Comparison of ENCODE assay signal across 14 mouse cellular contexts in genomic region chr11:106122221-106122620, GRCm38 (mm10). TPM values are rescaled to one million over a fixed set of nuclear protein-coding genes. Genes with fewer than 3 reads are reported as not detected.
DNase-seq lines count a peak whose midpoint lies in the region; ATAC-seq and TF ChIP-seq lines count a peak whose summit lies in the region.
"Had no signal": no experiment of that assay in that cellular context is flagged by ENCODE, and none has a peak within 500 bp of the region (broad histone marks: within the 10 kb centered on the region; RNA-seq: fewer than 3 reads in every experiment).

No protein-coding gene starts in this region.

- no peaks in the 10 kb centered on the region for H3K36me3 ChIP-seq in intestine, embryonic 16.5 days (ENCODE audit: control insufficient read depth, insufficient read depth, low read length)
- H3K36me3 ChIP-seq in intestine, embryonic 15.5 days = peaks cover 6% of the 10 kb centered on the region; the same call in 1 of the 2 replicates
- peaks cover 0 to 19% of the 10 kb centered on the region in 2 experiments; a peak in 2 of 4 replicates for H3K36me3 ChIP-seq in MEL (ENCODE audit: control insufficient read depth in 1 of 2, insufficient read depth in 2 of 2, low read length in 2 of 2)
- H3K36me3 ChIP-seq in liver, embryonic 16.5 days (ENCODE audit: control insufficient read depth, insufficient read depth) = peaks cover 5% of the 10 kb centered on the region; the same call in 1 of the 2 replicates
- H3K36me3 ChIP-seq in forebrain, embryonic 16.5 days (ENCODE audit: control insufficient read depth, insufficient read depth) = peaks cover 22% of the 10 kb centered on the region

- no peaks in the 10 kb centered on the region for H3K4me1 ChIP-seq in intestine, embryonic 16.5 days (ENCODE audit: control insufficient read depth, insufficient read depth, low read length)
- no peaks in the 10 kb centered on the region for H3K4me1 ChIP-seq in intestine, embryonic 15.5 days (replicated peaks)
- peaks cover 12 to 15% of the 10 kb centered on the region in 2 experiments for H3K4me1 ChIP-seq in MEL (ENCODE audit: control insufficient read depth in 1 of 2, insufficient read depth in 2 of 2, low read length in 2 of 2)
- no peaks in the 10 kb centered on the region; the same call in 1 of the 2 replicates for H3K4me1 ChIP-seq in liver, embryonic 16.5 days (ENCODE audit: control insufficient read depth, low read depth, low read length)
- no peaks in the 10 kb centered on the region for H3K4me1 ChIP-seq in forebrain, embryonic 16.5 days (replicated peaks; ENCODE audit: control insufficient read depth, insufficient read depth, low read length)
- H3K4me1 ChIP-seq: forebrain, embryonic 13.5 days; hindbrain, embryonic 12.5 days; limb, embryonic 10.5 days; midbrain, embryonic 10.5 days; neural tube, embryonic 15.5 days had no signal

- H3K4me2 ChIP-seq in intestine, embryonic 16.5 days (ENCODE audit: low read depth, low read length) = no peak overlapping the region
- no peak overlapping the region for H3K4me2 ChIP-seq in intestine, embryonic 15.5 days (replicated peaks)
- no peak overlapping the region for H3K4me2 ChIP-seq in liver, embryonic 16.5 days (ENCODE audit: low read depth, low read length)
- no peak overlapping the region for H3K4me2 ChIP-seq in forebrain, embryonic 16.5 days (ENCODE audit: low read length)
- H3K4me2 ChIP-seq: forebrain, embryonic 13.5 days; hindbrain, embryonic 12.5 days; neural tube, embryonic 15.5 days had no signal

- H3K9me3 ChIP-seq in intestine, embryonic 16.5 days (ENCODE audit: control insufficient read depth, low read length) = no peaks in the 10 kb centered on the region
- no peaks in the 10 kb centered on the region for H3K9me3 ChIP-seq in intestine, embryonic 15.5 days
- H3K9me3 ChIP-seq in MEL (replicated peaks; ENCODE audit: insufficient read depth, low read length) = no peaks in the 10 kb centered on the region
- no peaks in the 10 kb centered on the region for H3K9me3 ChIP-seq in liver, embryonic 16.5 days (replicated peaks; ENCODE audit: control insufficient read depth, low read length)
- H3K9me3 ChIP-seq in forebrain, embryonic 16.5 days (ENCODE audit: control insufficient read depth, low read length) = no peaks in the 10 kb centered on the region
- H3K9me3 ChIP-seq: forebrain, embryonic 13.5 days; G1E; hindbrain, embryonic 12.5 days; limb, embryonic 10.5 days; midbrain, embryonic 10.5 days; neural tube, embryonic 15.5 days had no signal

- H3K27me3 ChIP-seq in intestine, embryonic 16.5 days (replicated peaks; ENCODE audit: control insufficient read depth, insufficient read depth, low read length) = no peaks in the 10 kb centered on the region
- no peaks in the 10 kb centered on the region for H3K27me3 ChIP-seq in intestine, embryonic 15.5 days (replicated peaks)
- no peaks in the 10 kb centered on the region for H3K27me3 ChIP-seq in MEL (ENCODE audit: control insufficient read depth in 1 of 2, insufficient read depth in 2 of 2, low read length in 2 of 2)
- no peaks in the 10 kb centered on the region for H3K27me3 ChIP-seq in liver, embryonic 16.5 days (ENCODE audit: control insufficient read depth, insufficient read depth, low read depth, low read length)
- H3K27me3 ChIP-seq in forebrain, embryonic 16.5 days (replicated peaks; ENCODE audit: control insufficient read depth, insufficient read depth, low read length) = no peaks in the 10 kb centered on the region
- H3K27me3 ChIP-seq: forebrain, embryonic 13.5 days; hindbrain, embryonic 12.5 days; neural tube, embryonic 15.5 days had no signal

- 94% methylated on average over 5 of the region's 5 CpGs for WGBS in intestine, embryonic 16.5 days
- WGBS in intestine, embryonic 15.5 days = 96% methylated on average over 5 of the region's 5 CpGs
- 60% methylated on average over 5 of the region's 5 CpGs for WGBS in liver, embryonic 16.5 days (ENCODE audit: insufficient replicate concordance)
- 93% methylated on average over 5 of the region's 5 CpGs for WGBS in forebrain, embryonic 16.5 days

- H3K79me2 ChIP-seq in MEL (ENCODE audit: control insufficient read depth, insufficient read depth, low read length, poor library complexity) = no peaks in the 10 kb centered on the region

- TF ChIP-seq CTCF in MEL (IDR thresholded peaks at IDR 0.05 in 2 of 3, conservative IDR thresholded peaks at IDR 0.05 in 1 of 3; ENCODE audit: control insufficient read depth in 1 of 3, insufficient read depth in 1 of 3, low read depth in 2 of 3, low read length in 3 of 3, poor library complexity in 1 of 3, severe bottlenecking in 1 of 3) = no peak

- TF ChIP-seq POLR2A in MEL (IDR thresholded peaks at IDR 0.05; ENCODE audit: control insufficient read depth in 1 of 2, insufficient read depth in 1 of 2, low read depth in 1 of 2, low read length in 2 of 2, poor library complexity in 1 of 2) = no peak

- no peak for ATAC-seq in intestine, embryonic 16.5 days
- no peak for ATAC-seq in intestine, embryonic 15.5 days
- no peak for ATAC-seq in liver, embryonic 16.5 days (ENCODE audit: low read depth)
- ATAC-seq in forebrain, embryonic 16.5 days = no peak
- ATAC-seq: forebrain, embryonic 13.5 days had no signal

- no peak for TF ChIP-seq RAD21 in MEL (IDR thresholded peaks at IDR 0.05; ENCODE audit: low read depth, low read length)

- no peak for TF ChIP-seq EP300 in MEL (IDR thresholded peaks at IDR 0.05; ENCODE audit: low read depth in 1 of 2, low read length in 2 of 2)

- no peak overlapping the region for H3K4me3 ChIP-seq in intestine, embryonic 16.5 days (ENCODE audit: low read length)
- H3K4me3 ChIP-seq in intestine, embryonic 15.5 days (replicated peaks) = no peak overlapping the region
- peak overlapping the region in 1 of 2 experiments; percentile 26; a peak in 2 of 4 replicates for H3K4me3 ChIP-seq in MEL (ENCODE audit: control insufficient read depth in 1 of 2, insufficient read depth in 1 of 2, low read depth in 2 of 2, low read length in 2 of 2)
- H3K4me3 ChIP-seq in liver, embryonic 16.5 days (ENCODE audit: low read depth, low read length) = no peak overlapping the region
- H3K4me3 ChIP-seq in forebrain, embryonic 16.5 days (replicated peaks; ENCODE audit: low read length) = no peak overlapping the region
- H3K4me3 ChIP-seq: forebrain, embryonic 13.5 days; hindbrain, embryonic 12.5 days; limb, embryonic 10.5 days; midbrain, embryonic 10.5 days; neural tube, embryonic 15.5 days had no signal

- H3K9ac ChIP-seq in intestine, embryonic 16.5 days (ENCODE audit: low read depth, low read length) = no peak overlapping the region
- no peak overlapping the region for H3K9ac ChIP-seq in intestine, embryonic 15.5 days
- H3K9ac ChIP-seq in MEL (ENCODE audit: control insufficient read depth, low read depth, low read length, poor library complexity, severe bottlenecking) = peak overlapping the region; percentile 12
- H3K9ac ChIP-seq in liver, embryonic 16.5 days (ENCODE audit: low read depth, low read length) = no peak overlapping the region
- no peak overlapping the region for H3K9ac ChIP-seq in forebrain, embryonic 16.5 days (replicated peaks; ENCODE audit: low read depth, low read length)
- H3K9ac ChIP-seq: forebrain, embryonic 13.5 days; hindbrain, embryonic 12.5 days; neural tube, embryonic 15.5 days had no signal

- peak overlapping the region; percentile 1; the same call in 1 of the 2 replicates for H3K27ac ChIP-seq in intestine, embryonic 16.5 days (ENCODE audit: low read length)
- no peak overlapping the region for H3K27ac ChIP-seq in intestine, embryonic 15.5 days
- peak overlapping the region; percentile 65 for H3K27ac ChIP-seq in MEL (ENCODE audit: control insufficient read depth, low read depth, low read length)
- peak overlapping the region; percentile 65 for H3K27ac ChIP-seq in liver, embryonic 16.5 days (ENCODE audit: low read length)
- H3K27ac ChIP-seq in forebrain, embryonic 16.5 days (ENCODE audit: low read length) = no peak overlapping the region
- H3K27ac ChIP-seq: forebrain, embryonic 13.5 days; hindbrain, embryonic 12.5 days; limb, embryonic 10.5 days; midbrain, embryonic 10.5 days; neural tube, embryonic 15.5 days had no signal

- DNase-seq in CD4-positive helper T cell, adult 2 months (ENCODE audit: low read depth, low spot score) = peak; percentile 27
- DNase-seq in MEL (ENCODE audit: low read depth, low spot score) = peak; percentile 56
- DNase-seq in adrenal gland, adult 18-20 months (ENCODE audit: low spot score in 2 of 2) = no peak
- DNase-seq: right cerebral cortex, postnatal 25 days had no signal

RNA-seq across cellular contexts. Expression of gene Map3k3, which starts 37.8 kb away (rescaled TPM):
- polyA plus RNA-seq in intestine, embryonic 16.5 days (2015; fragmentation: Nextera tagmentation; extraction: Ambion mirVana) = 5.7 and 6.1 TPM in 2 replicates
- 14.2 and 18.0 TPM in 2 replicates for polyA plus RNA-seq in intestine, embryonic 15.5 days (2015; fragmentation: Nextera tagmentation; extraction: Ambion mirVana)
- 10.5 and 14.6 TPM in 2 replicates for total RNA-seq in MEL (2012; rRNA removed)
- 10 to 100 TPM in 1 of 2 experiments, not detected in 1; 14.3 TPM for polyA plus RNA-seq in MEL (2012; ENCODE audit: insufficient read depth in 1 of 2, insufficient read length in 2 of 2, low read depth in 1 of 2, low replicate concordance in 2 of 2, missing spikeins in 1 of 2)
- polyA plus RNA-seq in liver, embryonic 16.5 days (2015; fragmentation: Nextera tagmentation; extraction: Ambion mirVana) = 2.4 and 3.6 TPM in 2 replicates
- total RNA-seq in adrenal gland, adult 18-20 months (2021) = 10 to 100 TPM; 34.3 to 37.3 TPM
- polyA plus RNA-seq in forebrain, embryonic 16.5 days (2015; fragmentation: Nextera tagmentation; extraction: Ambion mirVana) = 14.7 and 15.6 TPM in 2 replicates

RNA-seq across cellular contexts. Expression of gene Gm10840, which starts 38.4 kb away (rescaled TPM):
- polyA plus RNA-seq in intestine, embryonic 16.5 days (2015; fragmentation: Nextera tagmentation; extraction: Ambion mirVana) = not detected in 2 replicates
- polyA plus RNA-seq in intestine, embryonic 15.5 days (2015; fragmentation: Nextera tagmentation; extraction: Ambion mirVana) = not detected in 2 replicates
- total RNA-seq in MEL (2012; rRNA removed) = not detected in 2 replicates
- polyA plus RNA-seq in MEL (2012; ENCODE audit: insufficient read depth in 1 of 2, insufficient read length in 2 of 2, low read depth in 1 of 2, low replicate concordance in 2 of 2, missing spikeins in 1 of 2) = not detected
- not detected in 2 replicates for polyA plus RNA-seq in liver, embryonic 16.5 days (2015; fragmentation: Nextera tagmentation; extraction: Ambion mirVana)
- not detected for total RNA-seq in adrenal gland, adult 18-20 months (2021)
- 1.1 and 1.2 TPM in 2 replicates for polyA plus RNA-seq in forebrain, embryonic 16.5 days (2015; fragmentation: Nextera tagmentation; extraction: Ambion mirVana)
- total RNA-seq: G1E had no signal
- polyA plus RNA-seq: forebrain, embryonic 13.5 days; G1E; midbrain, embryonic 10.5 days; neural tube, embryonic 15.5 days had no signal

RNA-seq across cellular contexts. Expression of gene Limd2, which starts 38.4 kb away (rescaled TPM):
- polyA plus RNA-seq in intestine, embryonic 16.5 days (2015; fragmentation: Nextera tagmentation; extraction: Ambion mirVana) = 80.1 and 84.3 TPM in 2 replicates
- polyA plus RNA-seq in intestine, embryonic 15.5 days (2015; fragmentation: Nextera tagmentation; extraction: Ambion mirVana) = 94.0 and 108 TPM in 2 replicates
- 58.6 and 103 TPM in 2 replicates for total RNA-seq in MEL (2012; rRNA removed)
- polyA plus RNA-seq in MEL (2012; ENCODE audit: insufficient read depth in 1 of 2, insufficient read length in 2 of 2, low read depth in 1 of 2, low replicate concordance in 2 of 2, missing spikeins in 1 of 2) = 100 to 1,000 TPM in 1 of 2 experiments, not detected in 1; 201 TPM
- polyA plus RNA-seq in liver, embryonic 16.5 days (2015; fragmentation: Nextera tagmentation; extraction: Ambion mirVana) = 76.8 and 79.6 TPM in 2 replicates
- 10 to 100 TPM in 1 of 2 experiments, 1 to 10 TPM in 1; 9.5 to 11.7 TPM for total RNA-seq in adrenal gland, adult 18-20 months (2021)
- polyA plus RNA-seq in forebrain, embryonic 16.5 days (2015; fragmentation: Nextera tagmentation; extraction: Ambion mirVana) = 205 and 209 TPM in 2 replicates

RNA-seq across cellular contexts. Expression of gene Taco1, which starts 56.4 kb away (rescaled TPM):
- 14.0 and 17.7 TPM in 2 replicates for polyA plus RNA-seq in intestine, embryonic 16.5 days (2015; fragmentation: Nextera tagmentation; extraction: Ambion mirVana)
- 12.0 and 14.0 TPM in 2 replicates for polyA plus RNA-seq in intestine, embryonic 15.5 days (2015; fragmentation: Nextera tagmentation; extraction: Ambion mirVana)
- 33.3 and 35.0 TPM in 2 replicates for total RNA-seq in MEL (2012; rRNA removed)
- polyA plus RNA-seq in MEL (2012; ENCODE audit: insufficient read depth in 1 of 2, insufficient read length in 2 of 2, low read depth in 1 of 2, low replicate concordance in 2 of 2, missing spikeins in 1 of 2) = 10 to 100 TPM in 1 of 2 experiments, not detected in 1; 33.1 TPM
- polyA plus RNA-seq in liver, embryonic 16.5 days (2015; fragmentation: Nextera tagmentation; extraction: Ambion mirVana) = 5.6 and 6.4 TPM in 2 replicates
- total RNA-seq in adrenal gland, adult 18-20 months (2021) = 10 to 100 TPM; 32.3 to 33.3 TPM
- polyA plus RNA-seq in forebrain, embryonic 16.5 days (2015; fragmentation: Nextera tagmentation; extraction: Ambion mirVana) = 7.0 and 7.5 TPM in 2 replicates

Comparison
In these comparisons a context has a peak if more than half of its experiments do, and no peak if none do; other contexts are left out.
1. H3K27ac ChIP-seq: peak in intestine, embryonic 16.5 days (single experiment), MEL (single experiment) and liver, embryonic 16.5 days (single experiment); none in intestine, embryonic 15.5 days (single experiment) and forebrain, embryonic 16.5 days (single experiment).
2. DNase-seq: peak in CD4-positive helper T cell, adult 2 months (single experiment) and MEL (single experiment); none in adrenal gland, adult 18-20 months (0 of 2).